Mouse (Mus musculus) liver, postnatal 0 days (tissue): ENCODE data around the gene Gm17409. TPM values are rescaled to one million over a fixed set of nuclear protein-coding genes. Genes with fewer than 3 reads are reported as not detected.

ENCODE experiments used
- ATAC-seq: fragments of 200-750 bp; cut with Nextera tagmentation; 2 replicates; pipeline ENCODE4 v1.8.0; 2017; ENCODE audit warnings: mild to moderate bottlenecking, moderate library complexity
- DNase-seq: peaks from one replicate; pipeline ENCODE4 v3.0.0-alpha.2; 2016
- H3K27ac ChIP-seq: fragments of 300-500 bp; sonication (generic); 2 replicates; pipeline ENCODE4 v1.5.1; 2014; ENCODE audit warnings: antibody characterized with exemption, moderate library complexity, mild to moderate bottlenecking, low read depth
- H3K27me3 ChIP-seq: fragments of 300-500 bp; sonication (generic); 2 replicates; pipeline ENCODE4 v1.6.1; 2014; ENCODE audit warnings: low read length, control low read depth, mixed read lengths; ENCODE audit not compliant: insufficient read depth
- H3K36me3 ChIP-seq: fragments of 300-500 bp; sonication (generic); replicated peaks from 2 replicates; pipeline ENCODE4 v1.6.1; 2014; ENCODE audit warnings: mild to moderate bottlenecking, control low read depth, low read length, moderate library complexity, mixed read lengths; ENCODE audit not compliant: insufficient read depth
- H3K4me1 ChIP-seq: fragments of 300-500 bp; sonication (generic); 2 replicates; pipeline ENCODE4 v1.6.1; 2014; ENCODE audit warnings: antibody characterized with exemption, mild to moderate bottlenecking, control low read depth; ENCODE audit not compliant: insufficient read depth
- H3K4me2 ChIP-seq: fragments of 300-500 bp; sonication (generic); 2 replicates; pipeline ENCODE4 v1.6.1; 2014; ENCODE audit warnings: low read depth, mild to moderate bottlenecking, low read length, moderate library complexity, mixed read lengths
- H3K4me3 ChIP-seq: fragments of 300-500 bp; sonication (generic); 2 replicates; pipeline ENCODE4 v1.5.1; 2014; ENCODE audit warnings: low read depth, low read length
- H3K9ac ChIP-seq: fragments of 300-500 bp; sonication (generic); replicated peaks from 2 replicates; pipeline ENCODE4 v1.6.1; 2014; ENCODE audit warnings: mild to moderate bottlenecking, moderate library complexity
- H3K9me3 ChIP-seq: fragments of 300-500 bp; sonication (generic); 2 replicates; pipeline ENCODE4 v1.6.1; 2016; ENCODE audit warnings: mild to moderate bottlenecking, control low read depth, low read length, mixed read lengths
- CTCF ChIP-seq: sonication (generic); IDR thresholded peaks from 2 replicates; pipeline ENCODE4 v1.5.1; 2016; ENCODE audit warnings: antibody characterized with exemption, low read depth
- EP300 ChIP-seq: IDR thresholded peaks from 2 replicates; pipeline ENCODE4 v1.6.1; 2016; ENCODE audit warnings: antibody characterized with exemption, low read depth, mild to moderate bottlenecking
- WGBS: fragments of 180-500 bp; shearing (Covaris S2); extraction: QIAGEN DNeasy Blood & Tissue Kit; methylation state at CpG from one replicate; pipeline ENCODE4 v1.1.7; 2014; ENCODE audit not compliant: insufficient replicate concordance; 5-methylcytosine and 5-hydroxymethylcytosine counted together
- polyA plus RNA-seq: library from polyadenylated mRNA; unstranded; fragments of >200 nt; fragmentation: Nextera tagmentation; extraction: Ambion mirVana; gene quantifications from 2 replicates; pipeline ENCODE4 v1.2.1, GENCODE M21; 2015

The Gm17409 gene
- polyA plus RNA-seq, 1 experiment from 2014 or later, result not detected

DNA sequence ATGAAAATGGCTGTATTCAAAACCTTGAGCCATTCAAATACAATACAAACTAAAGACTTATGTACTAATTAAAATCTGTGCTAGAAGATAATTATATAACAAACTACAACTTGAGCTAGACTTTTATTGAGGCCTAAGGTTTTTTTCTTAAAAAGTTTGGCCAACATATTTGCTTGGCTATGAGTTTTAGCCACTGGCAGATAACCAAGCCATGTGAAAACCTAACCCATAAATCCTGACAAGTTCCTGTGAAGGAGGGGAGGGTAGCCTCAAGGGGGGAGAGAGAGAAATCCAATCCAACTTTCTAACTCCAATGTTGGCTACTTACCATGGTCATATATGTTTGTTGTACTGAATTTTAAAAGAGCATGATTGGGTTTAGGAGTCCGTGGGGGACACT is 48.6 kb downstream of the Gm17409 start:
- no peak for TF ChIP-seq CTCF
- no peak for TF ChIP-seq EP300
- H3K27me3 ChIP-seq, result no peaks in the 10 kb centered on the region
- H3K4me2 ChIP-seq, result no peak overlapping the region
- no peak overlapping the region for H3K27ac ChIP-seq
- no peaks in the 10 kb centered on the region for H3K36me3 ChIP-seq
- no peak overlapping the region for H3K9ac ChIP-seq
- no peaks in the 10 kb centered on the region for H3K9me3 ChIP-seq
- H3K4me1 ChIP-seq, result peaks cover 2% of the 10 kb centered on the region; the same call in 1 of the 2 replicates
- DNase-seq, result no peak
- ATAC-seq, result no peak
- 69% methylated on average over 1 of the region's 1 CpGs for WGBS
- H3K4me3 ChIP-seq, result no peak overlapping the region

Other genes with a start within 250 kb of the Gm17409 start
- gene Acvr1c, start 112.2 kb upstream of the Gm17409 start, polyA plus RNA-seq, result 0.05 TPM in 2 replicates
- gene Acvr1, start 97.0 kb downstream of the Gm17409 start, polyA plus RNA-seq, result 2.7 and 2.8 TPM in 2 replicates
- 45.7 and 55.8 TPM in 2 replicates for gene Upp2, start 97.2 kb downstream of the Gm17409 start, polyA plus RNA-seq